Mouse (Mus musculus): ENCODE data around the gene Cmtm8.
A peak's percentile ranks its signal among the peaks of the same experiment; 100 is the strongest.

Gene Cmtm8

DNA sequence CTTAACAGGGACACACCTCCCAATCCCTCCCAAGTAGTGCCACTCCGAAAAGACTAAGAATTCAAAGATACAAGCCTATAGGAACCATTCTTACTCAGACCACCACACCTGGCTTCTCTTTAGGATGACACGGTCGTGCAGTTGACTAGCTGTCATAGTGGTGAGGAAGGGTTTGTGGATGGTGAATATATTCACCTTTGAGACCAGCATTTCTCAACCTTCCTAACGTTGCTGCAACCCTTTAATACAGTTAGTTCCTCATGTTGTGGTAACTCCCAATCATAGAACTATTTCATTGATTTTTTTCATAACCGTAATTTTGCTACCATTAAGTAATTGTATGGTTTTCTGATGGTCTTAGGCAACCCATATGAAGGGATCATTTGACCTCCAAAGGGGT is 56.8 kb downstream of the Cmtm8 start:
- no peak for DNase-seq (ENCODE audit: low spot score in 2 of 2)

DNA sequence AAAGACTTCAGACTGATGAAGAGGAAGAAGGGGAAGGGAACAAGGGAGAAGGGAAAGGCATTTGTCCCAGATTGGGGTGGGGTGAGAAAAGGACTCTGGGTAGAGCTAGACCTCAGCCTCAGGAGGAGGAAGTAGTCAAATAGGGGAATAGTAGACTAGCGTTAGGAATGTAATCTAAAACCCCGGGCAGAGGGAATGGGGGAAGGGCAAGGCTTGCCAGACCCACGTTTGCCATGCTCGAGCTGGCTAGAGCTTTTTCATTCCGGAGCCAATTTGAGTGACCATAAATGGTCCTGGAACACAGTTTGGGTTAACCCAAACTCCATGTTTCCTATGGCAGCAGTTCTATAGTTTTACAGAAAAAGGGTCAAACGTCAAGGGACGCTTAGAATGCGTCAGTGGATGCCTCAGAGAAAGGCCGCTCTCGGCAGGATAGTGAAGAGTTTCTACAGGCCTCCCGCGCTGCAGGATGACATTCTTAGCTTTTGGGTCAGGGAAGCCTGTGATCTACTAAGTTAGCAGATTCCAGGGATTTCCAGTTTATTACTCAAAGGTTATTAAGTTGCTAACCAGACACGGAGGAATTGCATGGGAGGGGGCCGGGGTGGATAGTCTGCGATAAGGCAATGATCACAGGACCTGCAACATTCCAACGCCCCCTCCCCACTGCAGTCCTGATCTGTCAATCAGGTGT is 58.4 kb downstream of the Cmtm8 start:
- no peak for DNase-seq (ENCODE audit: low spot score in 2 of 2)

DNA sequence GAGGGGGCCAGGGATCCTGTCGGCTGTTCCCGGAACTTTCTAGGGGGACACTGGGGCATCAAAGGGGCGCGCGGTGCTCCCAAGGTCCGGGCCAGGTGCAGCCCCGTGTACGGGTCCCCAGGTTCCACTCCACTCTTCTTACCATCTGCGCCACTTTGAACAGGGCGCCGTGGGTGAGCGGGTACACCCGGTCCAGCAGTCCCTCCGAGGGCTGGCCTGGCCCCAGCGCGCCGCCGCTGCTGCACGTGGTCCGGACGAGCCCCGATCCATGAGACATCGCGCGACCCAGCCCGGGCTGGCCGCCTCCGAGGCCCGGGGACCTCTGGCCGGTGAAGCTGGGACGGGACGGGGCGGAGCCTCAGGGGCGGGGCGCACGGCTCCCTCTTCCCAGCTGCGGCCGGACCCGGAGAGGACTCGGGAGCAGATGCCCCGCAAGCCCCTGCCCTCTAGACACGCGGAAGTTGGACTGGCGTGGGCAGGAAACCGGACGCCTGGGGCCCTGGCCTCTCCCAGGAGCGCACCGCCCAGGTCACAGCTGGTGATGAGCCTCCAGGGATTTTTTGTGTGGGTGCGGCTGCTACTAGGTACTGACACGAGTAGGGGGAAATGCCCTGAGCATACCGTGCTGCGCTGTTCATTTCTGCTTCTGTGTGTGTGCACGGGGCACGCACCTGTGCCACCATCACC is 62.3 kb downstream of the Cmtm8 start, which contains the start of gene Cmtm7:
TSS of gene Cmtm7 (minus strand) at position 331 of the 687 bp plus-strand sequence.
- no peak for DNase-seq (ENCODE audit: low spot score in 2 of 2)

DNA sequence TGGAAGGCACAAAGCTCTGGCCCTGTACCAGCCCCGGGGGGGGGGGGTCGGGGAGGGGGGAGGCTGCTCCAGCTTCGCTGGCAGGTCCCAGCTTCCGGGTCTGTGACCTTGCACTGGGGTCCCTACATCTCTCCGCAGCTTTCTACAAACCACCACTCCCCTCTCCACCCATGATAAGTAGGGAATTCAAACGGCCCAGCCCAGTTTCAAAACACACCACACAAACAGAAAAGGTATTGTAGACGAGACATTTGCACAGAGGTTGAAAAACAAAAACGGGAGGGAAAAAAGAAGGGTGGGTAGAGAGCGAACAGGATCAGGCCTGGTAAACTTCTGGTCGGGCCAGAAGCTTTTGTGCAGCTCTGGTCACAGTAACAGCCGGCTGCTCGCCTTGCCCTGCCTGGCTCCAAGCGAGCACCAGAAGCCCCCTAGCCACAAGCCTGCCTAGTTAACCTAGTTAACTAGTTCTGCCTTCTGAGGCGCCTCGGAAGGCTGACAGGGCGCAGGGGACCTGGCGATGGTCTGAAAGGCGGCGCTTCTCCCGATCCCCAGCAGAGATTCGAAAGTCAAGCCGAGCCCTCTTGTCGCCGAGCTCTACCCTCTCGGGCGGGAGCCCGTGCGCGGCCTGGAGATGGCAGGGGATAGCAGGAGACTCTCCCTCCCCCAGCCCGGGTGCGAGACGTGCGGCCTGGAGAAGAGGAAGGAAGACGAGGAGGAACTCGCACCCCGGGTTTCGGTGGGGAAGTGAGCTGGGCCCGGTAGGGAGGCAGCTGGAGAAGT is 63.0 kb downstream of the Cmtm8 start:
- peak in 1 of 2 experiments; percentile 15 for DNase-seq (ENCODE audit: low spot score in 2 of 2)

DNA sequence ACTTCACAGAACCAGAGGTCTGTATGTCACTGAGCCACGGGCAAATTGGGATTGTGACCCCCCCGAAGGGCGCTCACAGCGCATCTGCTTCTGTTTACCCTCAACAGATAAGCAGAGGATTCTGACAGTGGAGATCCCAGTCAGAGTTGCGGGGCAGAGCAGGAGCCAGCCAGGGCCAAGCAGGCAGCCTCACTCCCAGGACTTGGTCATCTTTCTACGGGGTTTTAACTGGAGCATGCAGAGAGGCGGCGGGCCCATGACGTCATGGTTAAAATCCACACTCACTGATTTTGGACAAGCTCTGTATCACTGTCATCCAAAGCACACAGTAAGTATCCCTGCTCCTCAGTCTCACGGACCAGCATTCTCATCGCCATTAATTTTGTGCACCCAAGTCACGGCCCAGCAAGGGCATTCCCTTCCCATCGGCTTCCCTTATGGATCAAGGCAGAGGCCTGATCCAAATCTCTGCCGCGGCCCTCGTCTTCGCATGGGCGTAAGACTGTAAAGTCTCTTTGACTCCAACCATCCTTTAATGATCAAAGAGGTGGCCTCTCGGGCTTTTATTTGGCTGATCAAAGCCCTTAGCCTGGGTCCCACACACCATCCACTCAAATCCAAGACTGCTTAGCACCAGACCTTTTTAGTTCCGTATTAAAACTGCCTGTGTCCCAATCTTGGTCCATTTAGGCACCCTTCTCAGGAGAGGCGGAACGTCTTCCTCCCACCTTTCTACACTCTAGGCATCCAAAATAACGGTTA is 63.8 kb downstream of the Cmtm8 start:
- no peak for DNase-seq (ENCODE audit: low spot score in 2 of 2)

DNA sequence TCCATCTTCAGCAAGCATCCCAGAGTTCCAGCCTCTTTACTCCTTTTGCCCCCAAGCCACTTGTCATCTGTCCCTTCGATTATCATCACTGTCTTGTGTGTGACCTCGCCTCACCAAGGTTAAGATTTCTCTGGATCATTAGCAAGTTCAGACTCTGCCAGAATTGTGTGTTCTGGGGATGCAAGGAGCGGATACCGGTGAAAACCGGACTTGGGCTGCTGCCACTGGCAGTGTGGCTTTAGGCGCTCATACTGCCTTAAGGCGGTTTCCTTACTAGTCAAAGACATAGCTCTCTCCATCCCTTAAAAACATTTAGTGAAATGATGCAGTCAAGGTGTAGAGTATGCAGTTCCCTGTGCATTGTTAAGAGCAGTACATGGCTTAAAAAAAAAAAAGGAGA is 65.1 kb downstream of the Cmtm8 start:
- DNase-seq (ENCODE audit: low spot score in 2 of 2): no peak

DNA sequence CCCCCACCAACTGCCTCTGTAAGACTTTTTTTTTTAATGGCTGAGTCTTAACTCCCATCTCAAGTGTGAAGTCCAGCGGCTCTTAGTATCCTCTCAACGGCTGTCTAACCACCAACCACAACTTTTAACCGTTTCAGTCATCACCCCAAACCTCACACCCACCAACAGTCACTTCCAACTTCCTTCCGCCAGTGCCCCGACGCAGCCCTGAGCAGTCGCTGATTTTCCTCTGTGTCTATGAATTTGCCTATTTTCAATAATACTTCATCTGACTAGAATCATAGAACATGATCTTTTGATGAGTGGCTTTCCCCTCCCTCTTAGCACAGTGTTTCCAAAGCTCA is 65.9 kb downstream of the Cmtm8 start:
- DNase-seq (ENCODE audit: low spot score in 2 of 2): no peak

DNA sequence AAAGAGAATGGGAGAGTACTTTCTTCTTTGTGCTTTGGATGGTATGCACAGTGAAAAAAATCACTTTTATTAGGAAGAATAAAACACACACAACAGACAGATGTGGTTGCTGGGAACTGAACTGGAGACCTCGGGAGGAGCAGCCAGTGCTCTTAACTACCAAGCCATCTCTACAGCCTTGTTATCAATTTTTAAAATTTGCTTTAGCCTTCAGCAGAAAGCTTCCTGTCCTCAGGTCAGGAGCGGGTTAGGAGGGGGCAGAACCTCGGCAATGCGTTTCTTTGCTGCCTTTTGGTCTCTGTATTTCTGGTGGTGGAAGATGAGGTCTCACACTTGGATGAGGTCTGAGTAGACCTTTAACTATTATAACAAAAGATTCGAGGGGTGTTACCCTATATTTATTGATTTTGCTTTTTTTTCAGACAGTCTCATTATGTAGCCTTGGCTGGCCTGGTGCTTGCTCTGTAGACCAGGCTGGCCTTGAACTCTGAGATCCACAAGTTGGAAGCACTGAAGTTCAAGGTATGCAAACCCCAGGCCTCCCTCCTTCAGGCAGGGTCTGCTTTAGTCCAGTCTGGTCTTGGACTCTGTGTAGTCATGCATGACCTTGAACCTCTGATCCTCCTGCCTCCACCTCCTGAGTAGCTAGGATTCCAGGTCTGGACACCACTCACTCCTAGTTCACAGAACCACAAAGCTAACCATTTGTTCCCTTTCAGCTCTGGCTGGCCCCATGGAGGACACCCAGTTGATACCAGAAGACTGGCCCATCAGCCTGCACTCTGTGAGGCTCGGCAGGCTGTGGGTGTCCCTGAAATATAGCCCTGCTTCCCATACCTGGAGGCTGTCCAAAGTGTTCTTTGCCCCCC is 66.5 kb downstream of the Cmtm8 start:
- no peak for DNase-seq (ENCODE audit: low spot score in 2 of 2)

DNA sequence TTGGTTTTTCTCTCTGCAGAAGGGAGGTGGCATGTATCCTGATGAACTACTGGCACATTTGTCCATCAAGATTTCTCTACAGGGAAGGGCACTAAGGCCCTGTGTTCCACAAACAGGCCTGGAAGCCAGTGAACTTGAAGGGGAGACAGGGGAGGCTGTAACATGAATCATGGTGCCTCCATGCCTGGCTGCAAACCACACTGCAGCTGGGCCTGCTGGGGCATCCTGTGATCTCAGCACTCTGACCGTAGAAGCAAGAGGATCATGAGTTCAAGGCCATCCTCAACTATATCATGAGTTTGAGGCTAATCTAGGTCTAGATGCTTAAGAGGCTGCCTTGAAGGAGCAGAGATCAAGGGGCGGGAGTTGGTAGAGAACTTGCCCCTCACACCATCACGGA is 67.6 kb downstream of the Cmtm8 start:
- DNase-seq (ENCODE audit: low spot score in 2 of 2): no peak

DNA sequence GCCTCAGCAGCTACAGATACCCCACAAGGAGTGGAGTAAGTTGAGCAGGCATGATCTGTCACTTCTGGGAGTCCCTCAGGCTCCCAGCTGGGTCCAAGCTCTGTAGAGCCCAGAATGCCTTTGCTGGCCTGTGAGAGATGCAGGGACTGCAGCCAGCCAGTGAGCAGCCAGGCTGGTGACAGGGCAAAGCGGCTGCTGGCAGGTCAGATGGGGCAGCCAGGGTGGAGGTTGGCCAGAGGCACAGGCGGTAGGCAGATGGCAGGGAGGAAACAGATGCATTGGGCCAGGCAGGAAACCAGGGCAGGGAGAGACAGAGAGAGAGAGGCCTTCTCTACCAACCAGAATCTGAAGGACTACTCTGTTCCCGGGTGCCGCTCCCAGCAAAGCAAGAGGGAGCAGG is 68.7 kb downstream of the Cmtm8 start:
- DNase-seq (ENCODE audit: low spot score in 2 of 2): peak; percentile 19 to 38

DNA sequence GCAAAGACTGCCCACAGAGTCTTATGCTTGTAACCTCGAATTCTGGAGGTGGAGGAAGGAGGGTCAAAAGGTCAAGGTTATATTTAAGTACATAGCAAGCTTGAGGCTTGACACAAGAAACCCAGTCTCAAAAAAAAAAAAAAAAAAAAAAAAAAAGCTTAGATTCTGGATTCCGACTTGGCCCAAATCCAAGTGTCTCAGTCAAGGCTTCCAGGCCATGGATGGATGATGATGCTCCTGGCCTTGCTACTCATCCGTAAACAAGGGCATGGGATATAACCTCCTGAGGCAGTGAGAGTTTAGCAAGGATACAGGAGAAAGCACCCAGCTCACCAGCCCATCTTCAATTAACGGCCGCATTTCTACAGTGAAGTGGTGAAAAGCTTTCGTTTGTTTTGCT is 69.3 kb downstream of the Cmtm8 start:
- no peak for DNase-seq (ENCODE audit: low spot score in 2 of 2)

DNA sequence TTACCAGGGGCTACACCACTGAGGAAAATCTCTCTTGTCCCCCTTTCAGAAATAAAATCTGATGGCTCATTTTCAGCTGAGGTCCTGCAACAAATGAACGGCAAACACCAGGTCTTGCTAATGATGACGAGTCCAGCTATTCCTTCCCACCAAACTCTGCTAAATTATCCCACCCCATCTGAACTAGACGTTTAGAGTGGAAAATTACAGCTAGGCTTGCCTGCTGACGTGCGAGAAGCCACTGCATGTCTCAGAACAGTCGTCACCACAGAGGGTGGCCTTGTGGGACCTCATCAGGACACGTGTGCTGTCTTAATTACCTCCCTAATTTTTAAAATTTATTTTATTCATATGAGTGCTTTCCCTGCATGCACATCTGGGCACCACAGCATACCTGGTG is 72.4 kb downstream of the Cmtm8 start:
- DNase-seq (ENCODE audit: low spot score in 2 of 2): no peak

DNA sequence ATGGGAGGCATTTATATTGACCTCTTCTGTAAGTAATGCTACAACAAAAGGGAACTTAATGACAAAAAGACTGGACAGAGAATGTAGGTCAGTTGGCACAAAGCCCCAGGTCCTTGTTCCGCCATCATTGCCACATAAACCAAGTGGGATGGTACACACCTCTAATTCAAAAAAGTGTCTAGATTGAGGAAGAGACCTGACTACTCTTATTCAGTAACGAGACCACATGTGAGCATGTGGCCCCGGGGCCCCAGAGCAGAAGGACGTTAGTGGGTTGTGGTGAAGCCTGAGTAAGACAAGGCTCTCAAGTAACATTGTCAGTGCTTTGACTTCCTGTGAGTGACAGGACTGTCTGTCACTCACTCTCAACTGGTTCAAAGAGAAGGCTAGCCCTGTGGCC is 73.7 kb downstream of the Cmtm8 start:
- DNase-seq (ENCODE audit: low spot score in 2 of 2): no peak

DNA sequence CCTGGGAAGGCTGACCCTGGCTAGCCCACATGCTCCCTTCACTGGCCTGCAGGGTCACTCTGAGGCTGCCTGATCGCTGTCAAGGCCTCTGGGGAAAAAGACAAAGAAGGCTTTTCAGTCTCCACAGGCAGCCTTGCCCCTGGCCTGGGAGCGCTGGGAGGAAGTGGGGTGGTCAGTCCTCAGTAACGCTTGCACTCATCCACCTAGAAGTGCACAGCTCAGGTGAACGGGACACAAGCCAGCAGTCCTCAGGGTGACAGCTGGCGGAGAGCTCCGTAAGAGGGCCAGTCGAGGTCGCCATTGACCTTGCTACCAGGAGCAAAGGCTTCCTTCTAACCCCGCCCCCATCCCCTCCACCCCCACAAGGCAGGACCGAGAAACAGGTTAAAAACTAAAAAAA is 75.9 kb downstream of the Cmtm8 start:
- DNase-seq (ENCODE audit: low spot score in 2 of 2): no peak

DNA sequence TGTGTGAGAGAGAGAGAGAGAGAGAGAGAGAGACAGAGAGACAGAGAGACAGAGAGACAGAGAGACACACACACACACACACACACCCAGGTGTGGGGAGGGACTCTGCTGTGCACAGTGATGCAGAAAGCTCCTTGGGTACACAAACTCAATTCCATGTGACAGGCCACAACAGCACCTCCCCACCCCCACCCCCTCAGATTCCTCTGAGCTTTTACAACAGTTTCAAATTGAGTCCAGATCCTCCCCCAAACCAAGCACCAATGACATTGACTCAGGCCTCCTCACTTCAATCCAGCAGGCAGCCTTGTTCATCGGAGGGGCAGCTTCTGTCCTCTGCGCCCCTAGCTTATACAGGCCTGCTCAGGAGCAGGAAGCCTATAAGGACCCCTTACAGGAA is 76.4 kb downstream of the Cmtm8 start:
- no peak for DNase-seq (ENCODE audit: low spot score in 2 of 2)

DNA sequence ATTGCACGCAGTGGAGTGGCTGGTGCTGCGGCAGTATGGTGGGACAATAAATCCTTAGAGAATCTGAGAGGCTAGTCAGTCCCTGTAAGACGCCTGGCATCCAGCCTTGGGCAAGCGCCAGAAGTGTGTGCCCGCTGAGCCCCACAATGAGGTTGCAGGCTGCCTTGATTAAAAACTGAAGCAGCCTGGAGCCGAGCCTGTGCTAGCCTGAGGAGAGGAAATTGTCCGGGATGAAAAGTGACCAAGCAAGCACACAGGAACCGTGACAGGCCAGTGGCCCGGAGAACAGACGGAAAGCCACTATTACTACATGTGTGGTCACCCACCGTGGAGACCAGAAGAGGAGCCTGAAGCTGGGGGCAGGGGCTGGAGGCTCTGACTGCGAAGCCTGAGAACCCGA is 76.9 kb downstream of the Cmtm8 start:
- DNase-seq (ENCODE audit: low spot score in 2 of 2): peak; percentile 53 to 69

DNA sequence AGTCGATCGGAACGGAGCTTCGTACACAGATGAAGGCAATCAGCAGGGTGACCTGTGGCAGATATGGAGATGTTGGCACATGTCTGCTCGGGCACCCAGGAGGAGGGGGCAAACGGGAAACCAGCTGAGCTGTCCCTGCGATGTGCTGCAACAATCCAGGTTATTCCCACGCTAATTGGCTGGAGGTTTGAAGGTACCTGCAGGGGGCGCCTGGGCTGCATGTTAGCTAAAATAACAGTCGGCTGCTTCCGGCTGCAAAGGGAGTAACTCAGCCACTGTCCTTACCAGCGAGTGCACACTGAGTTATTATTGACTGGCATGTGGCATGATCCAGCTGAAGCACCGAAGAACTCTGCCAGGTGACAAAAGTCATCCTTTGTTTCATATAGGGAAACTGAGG is 80.6 kb downstream of the Cmtm8 start:
- DNase-seq (ENCODE audit: low spot score in 2 of 2): no peak

DNA sequence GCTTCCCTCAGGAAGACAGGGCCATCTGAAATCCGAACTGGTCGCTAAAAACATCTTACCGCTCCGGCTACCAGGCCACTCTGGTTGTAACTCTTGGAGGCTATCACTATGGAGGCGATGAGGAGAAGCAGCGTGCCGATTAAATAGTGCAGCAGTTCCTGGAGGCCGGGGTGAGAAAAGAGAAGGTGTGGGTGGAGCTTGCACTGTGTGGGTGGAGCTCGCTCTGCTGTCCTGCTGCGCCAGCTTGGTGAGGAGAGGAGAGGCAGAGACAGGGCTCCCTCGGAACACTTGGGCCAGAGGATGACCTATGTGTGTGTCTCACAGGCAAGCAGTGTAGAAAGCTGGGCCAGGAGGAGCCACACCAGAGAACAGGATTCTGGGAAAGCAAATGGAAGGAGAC is 82.1 kb downstream of the Cmtm8 start:
- no peak for DNase-seq (ENCODE audit: low spot score in 2 of 2)

DNA sequence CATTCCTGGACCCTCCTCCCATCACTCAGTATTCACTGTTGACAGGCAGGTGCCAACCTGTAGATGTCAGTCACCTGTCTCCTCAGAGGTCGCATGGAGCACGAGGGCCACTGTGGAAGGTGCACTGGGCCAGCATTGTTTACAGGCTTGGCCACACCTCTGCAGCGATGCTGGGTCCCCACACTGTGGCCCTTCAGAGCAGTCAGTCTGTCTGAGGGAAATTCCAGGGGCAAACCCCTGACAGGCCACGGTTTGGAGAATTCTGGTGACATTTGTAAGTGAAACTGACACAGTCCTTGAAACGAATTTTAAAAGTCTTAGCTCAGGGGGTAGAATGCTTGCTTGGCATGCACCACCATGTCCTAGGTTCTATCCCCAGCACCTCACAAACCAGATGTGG is 83.6 kb downstream of the Cmtm8 start:
- no peak for DNase-seq (ENCODE audit: low spot score in 2 of 2)

DNA sequence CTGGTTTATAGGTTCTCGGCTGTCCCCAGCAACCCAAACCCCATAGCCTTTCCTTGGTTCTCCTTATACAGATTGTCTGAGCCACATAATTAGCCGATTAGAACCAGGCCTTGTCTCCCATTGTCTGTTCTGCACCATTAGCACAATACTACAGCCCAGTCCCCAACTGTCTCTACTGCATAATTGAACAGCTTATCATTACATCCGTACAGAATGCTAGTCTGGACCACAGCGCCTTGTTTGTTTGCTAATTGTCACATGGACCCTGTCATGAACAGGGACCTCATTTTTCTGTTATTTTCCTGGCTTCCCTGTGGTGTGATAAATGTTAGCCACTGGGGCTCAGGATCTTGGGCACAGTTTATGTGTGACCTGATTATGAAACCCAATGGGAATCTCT is 84.1 kb downstream of the Cmtm8 start:
- no peak for DNase-seq (ENCODE audit: low spot score in 2 of 2)

DNA sequence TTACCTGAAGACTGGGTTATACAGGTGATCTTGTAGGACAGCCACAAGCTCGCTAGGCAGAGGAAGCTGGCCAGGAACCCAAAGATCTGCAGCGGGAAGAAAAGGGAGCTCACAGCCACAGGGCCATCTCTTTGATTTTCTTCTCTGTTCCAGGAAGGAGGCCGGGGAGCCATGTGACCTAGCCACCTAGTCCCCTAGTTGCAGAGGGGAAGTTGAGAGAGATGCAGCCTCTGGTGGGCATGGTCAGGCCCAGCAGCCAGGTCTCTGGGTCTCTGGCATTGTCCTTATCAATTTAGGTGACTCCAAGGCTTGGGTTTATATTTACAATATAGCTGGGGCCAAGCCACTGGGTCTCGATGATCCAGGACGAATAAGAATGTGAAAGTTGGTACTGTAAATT is 85.2 kb downstream of the Cmtm8 start:
- no peak for DNase-seq (ENCODE audit: low spot score in 2 of 2)
